Mouse (Mus musculus) mature B cell (primary cell): ENCODE measurements at regions not wholly inside any gene's neighbourhood (a gene's known extent, or its start where the extent isn't known, plus 50 kb on each side); places are given as distances from the start of the nearest gene placed in this dataset.

ENCODE experiments used
- in situ Hi-C: fragments of 300-500 bp; cut with MboI; formaldehyde crosslinking; loops from 2 replicates; pipeline ENCODE4 v1.14.3; 2019

DNA sequence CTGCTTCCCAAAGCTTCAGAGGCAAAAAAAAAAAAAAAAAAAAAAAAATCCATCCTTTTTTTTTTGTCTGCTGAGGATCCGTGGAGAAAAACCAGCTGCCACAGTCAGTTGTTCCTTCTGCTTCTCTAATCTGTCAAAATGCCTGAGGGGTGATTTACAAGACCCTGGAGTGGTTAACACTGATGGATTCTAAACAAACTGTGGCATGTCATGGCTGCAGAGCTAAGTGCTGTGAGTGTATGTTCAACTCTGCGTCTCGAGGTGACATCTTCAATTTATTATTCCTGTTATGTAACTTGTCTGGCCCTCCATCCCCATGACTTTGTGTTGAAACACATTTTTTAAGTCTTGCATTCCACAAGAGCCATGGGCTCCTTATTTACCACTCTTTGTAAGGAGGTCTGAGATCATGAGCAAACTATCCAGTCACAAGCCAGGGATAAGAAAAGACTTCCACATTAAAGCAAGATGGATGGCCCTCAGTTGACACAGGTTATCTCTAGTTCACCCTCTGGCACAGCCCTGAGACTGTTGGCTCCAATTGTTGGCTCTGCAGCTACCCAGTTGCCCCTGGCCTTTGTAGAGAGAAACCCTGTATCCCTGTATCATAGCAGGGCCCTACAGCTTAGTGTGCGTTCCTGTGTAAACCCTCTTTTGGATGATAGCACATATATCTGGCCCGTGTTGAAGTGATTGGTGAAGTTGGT, 153.6 kb downstream of the Thbs2 start:
- in situ Hi-C loops = loop anchor here (25.0 kb wide), 1 partner anchor 372 kb away; no protein-coding TSS in a partner anchor

- in situ Hi-C loops = loop anchor here (25.0 kb wide), 1 partner anchor 373 kb away; no protein-coding TSS in a partner anchor
These were observed 154.4 kb downstream of the Thbs2 start for GRCm38 (mm10) chr17:14539651-14540050.

GRCm38 (mm10) chr17:14539191-14539590, 154.8 kb downstream of the Thbs2 start:
- in situ Hi-C loops = loop anchor here (25.0 kb wide), 1 partner anchor 373 kb away; no protein-coding TSS in a partner anchor

DNA sequence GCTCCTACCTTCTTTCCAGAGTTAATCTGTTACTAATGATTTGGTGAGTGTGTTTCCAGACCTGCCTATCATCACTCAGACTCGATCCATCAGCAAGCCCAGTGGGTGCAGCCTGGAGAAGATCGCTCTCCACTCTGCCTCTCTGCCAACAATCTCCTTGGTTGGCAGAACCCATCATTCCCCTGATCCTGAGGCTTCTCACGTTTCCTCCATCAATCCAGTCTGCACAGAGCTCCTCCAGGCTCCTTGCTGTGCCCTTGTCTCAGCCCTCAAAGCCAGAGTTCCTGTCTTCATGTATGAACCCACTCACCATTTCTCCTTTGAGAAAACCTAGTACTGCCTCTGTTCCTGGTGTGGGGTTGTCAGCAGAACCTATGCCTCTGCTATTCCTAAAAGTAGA, 155.5 kb downstream of the Thbs2 start:
- in situ Hi-C loops = loop anchor here (25.0 kb wide), 1 partner anchor 374 kb away; no protein-coding TSS in a partner anchor

DNA sequence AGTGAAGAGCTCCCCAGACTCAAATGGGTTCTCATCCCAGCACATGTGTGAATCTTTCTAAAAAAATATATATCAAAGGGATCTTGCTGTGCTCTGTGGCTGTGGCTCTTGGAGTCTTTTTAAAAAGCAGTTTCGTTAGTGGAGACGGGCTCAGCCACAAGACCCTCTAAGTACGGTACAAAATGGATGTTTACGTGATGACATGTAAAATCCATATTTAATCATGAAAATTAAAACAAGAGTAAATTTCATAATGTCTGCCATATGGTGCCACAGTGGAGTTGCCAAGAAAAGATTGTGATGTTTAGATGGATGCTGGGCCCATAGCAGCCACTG, 161.1 kb downstream of the Thbs2 start:
- in situ Hi-C loops = loop anchor here (25.0 kb wide), 1 partner anchor 379 kb away; no protein-coding TSS in a partner anchor

GRCm38 (mm10) chr17:14532298-14532978, 161.6 kb downstream of the Thbs2 start:
- in situ Hi-C loops = loop anchor here (25.0 kb wide), 1 partner anchor 380 kb away; no protein-coding TSS in a partner anchor

- in situ Hi-C loops = loop anchor here (25.0 kb wide), 1 partner anchor 381 kb away; no protein-coding TSS in a partner anchor
These were observed 162.2 kb downstream of the Thbs2 start for GRCm38 (mm10) chr17:14531796-14532195.

GRCm38 (mm10) chr17:14527691-14528090, 166.3 kb downstream of the Thbs2 start:
- in situ Hi-C loops = loop anchor here (25.0 kb wide), 1 partner anchor 385 kb away; no protein-coding TSS in a partner anchor

- in situ Hi-C loops = loop anchor here (25.0 kb wide), 1 partner anchor 387 kb away; no protein-coding TSS in a partner anchor
These were observed 168.8 kb downstream of the Thbs2 start for GRCm38 (mm10) chr17:14525255-14525654.

DNA sequence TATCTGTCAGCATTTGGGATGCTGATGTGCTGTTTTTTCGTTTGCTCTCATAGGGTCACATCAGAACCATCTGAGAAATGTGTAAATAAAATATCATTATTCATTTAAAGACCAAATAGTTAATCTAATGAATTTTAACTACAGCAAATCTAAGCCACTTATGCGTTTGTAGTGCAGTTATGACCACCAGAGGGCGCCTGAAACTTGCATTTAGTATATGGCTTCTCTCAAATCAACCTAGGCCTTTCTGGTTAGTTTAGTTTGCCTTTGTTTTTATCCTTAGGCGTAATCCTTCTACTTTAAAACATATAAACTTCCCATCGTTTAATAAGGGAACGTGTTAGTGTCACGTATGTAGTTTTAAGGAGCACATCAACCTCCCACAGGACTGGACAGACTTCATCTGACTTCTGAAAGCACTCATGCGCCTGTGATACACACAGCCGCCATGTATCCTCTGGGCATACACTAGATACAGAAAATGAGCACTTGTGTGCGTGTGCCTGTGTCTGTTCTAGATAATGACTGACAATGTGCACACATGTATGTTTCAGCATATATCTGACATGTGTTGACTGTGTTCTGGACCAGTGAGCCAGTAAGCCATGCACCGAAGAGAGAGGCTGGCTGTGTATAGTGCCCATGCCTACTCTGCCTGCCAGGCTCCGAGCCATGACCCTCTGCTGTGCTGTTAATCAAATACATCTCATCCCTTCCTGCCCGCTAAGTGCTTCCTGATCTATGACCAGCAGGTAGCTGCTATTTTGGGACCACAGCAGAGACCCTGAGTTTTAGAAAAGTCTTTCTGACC, 169.4 kb downstream of the Thbs2 start:
- in situ Hi-C loops = loop anchor here (25.0 kb wide), 1 partner anchor 388 kb away; no protein-coding TSS in a partner anchor

- in situ Hi-C loops = no loop called here
These were observed 172.0 kb downstream of the Thbs2 start for GRCm38 (mm10) chr17:14522011-14522410.

- in situ Hi-C loops = no loop called here
These were observed 173.5 kb downstream of the Thbs2 start for GRCm38 (mm10) chr17:14520565-14520964.

- in situ Hi-C loops = no loop called here
These were observed 174.7 kb downstream of the Thbs2 start for GRCm38 (mm10) chr17:14519367-14519766.

DNA sequence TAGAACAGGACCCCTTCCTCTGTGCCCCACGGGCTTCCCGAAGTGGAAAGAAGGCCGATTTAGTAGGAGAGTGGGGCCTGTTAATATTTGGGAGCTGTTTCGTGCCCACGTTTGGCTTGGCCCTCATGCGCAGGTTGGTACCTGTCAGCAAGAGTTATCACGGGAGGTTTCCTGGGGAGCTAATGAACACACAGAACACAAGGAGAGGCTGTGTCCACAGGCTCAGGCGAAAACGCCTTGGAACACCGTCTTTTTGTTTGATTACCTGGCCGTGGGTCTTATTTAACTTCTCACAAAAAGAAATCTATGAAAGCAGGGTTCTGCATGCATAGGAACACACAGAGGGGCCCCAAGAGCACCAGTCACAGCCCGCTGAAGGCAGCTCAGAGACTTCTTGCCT, 175.8 kb downstream of the Thbs2 start:
- in situ Hi-C loops = no loop called here

DNA sequence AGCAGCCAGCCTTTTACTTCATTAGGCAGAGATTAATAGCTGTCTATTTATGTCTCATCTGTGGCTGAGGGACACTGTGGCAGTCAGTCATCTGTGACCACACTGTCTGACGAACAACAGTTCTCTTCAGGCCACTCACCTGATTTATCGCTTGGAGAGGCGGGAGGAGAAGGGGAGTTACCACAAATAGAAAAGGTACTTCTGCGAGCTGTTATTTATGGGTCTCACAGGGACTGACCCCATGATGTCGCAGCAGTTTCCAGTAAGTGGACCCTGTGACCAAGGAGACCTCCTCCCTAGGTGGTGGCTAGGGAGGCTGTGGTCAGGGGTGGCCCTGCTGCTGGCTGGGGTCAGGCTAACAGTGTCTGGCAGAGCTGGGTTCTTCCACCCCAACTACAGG, 176.7 kb downstream of the Thbs2 start:
- in situ Hi-C loops = no loop called here

DNA sequence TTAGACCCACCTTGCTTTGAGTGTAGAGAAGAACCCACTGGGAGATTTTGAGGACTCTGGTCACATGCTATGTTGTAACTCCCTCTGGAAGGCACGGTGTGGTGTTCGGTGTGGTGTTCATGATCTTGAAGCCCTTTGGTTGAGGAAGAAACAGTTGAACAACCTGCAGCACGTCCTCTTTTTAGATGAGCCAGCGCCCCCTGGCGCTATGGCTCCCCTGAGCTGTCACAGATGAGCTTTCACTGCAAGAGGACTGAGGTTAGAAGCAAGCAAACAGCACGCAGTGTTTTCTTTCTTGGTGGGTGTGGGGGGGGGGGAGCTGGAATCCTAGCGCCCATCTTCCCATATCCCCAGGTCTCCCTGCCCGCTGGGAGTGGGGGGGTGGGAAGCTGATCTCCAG, 177.9 kb downstream of the Thbs2 start:
- in situ Hi-C loops = no loop called here

- in situ Hi-C loops = no loop called here
These were observed 180.6 kb downstream of the Thbs2 start for GRCm38 (mm10) chr17:14513454-14513853.

- in situ Hi-C loops = no loop called here
These were observed 183.5 kb downstream of the Thbs2 start for GRCm38 (mm10) chr17:14510486-14510885.

GRCm38 (mm10) chr17:14507111-14507510, 186.9 kb downstream of the Thbs2 start:
- in situ Hi-C loops = no loop called here

DNA sequence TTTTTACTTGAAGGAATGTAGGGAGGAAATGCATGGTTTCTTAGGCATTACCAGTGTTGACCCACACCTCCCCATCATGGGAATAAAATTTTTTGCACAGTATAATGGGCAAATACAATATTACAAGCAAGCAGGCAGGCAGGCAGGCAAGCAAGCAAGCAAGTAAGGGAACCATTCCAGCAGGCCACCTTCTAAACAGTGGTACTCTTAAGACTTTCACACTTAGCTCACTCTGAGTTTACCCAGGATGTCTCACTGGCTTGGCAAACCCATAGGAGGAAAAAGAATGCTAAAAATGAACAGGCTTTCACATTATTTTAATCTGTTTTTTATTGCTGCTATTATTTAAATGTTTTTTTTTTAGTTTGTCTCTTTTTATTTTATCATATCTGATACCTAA, 187.9 kb downstream of the Thbs2 start:
- in situ Hi-C loops = no loop called here

DNA sequence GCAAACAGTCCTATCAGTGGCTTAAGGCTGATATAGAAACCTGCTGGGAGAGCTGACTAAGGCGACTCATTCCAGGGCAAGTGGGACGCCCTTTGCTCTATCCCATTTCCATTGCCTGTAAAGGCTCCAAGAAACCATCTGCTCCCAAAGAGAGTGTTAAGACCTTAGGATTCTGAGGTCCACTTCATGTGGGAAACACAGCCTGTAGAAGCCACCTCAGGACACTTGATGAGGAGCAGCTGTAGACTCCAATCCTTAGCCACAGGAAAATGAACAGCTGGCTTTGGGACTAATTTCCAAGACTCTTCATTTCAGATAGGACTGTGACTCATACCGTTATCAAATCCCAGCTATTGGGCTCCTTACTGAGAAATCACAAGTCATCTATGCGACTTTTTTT, 188.6 kb downstream of the Thbs2 start:
- in situ Hi-C loops = no loop called here

GRCm38 (mm10) chr17:14503670-14504069, 190.4 kb downstream of the Thbs2 start:
- in situ Hi-C loops = no loop called here
